Mouse (Mus musculus): ENCODE measurements around the gene Cyb5d2. TPM values are rescaled to one million over a fixed set of nuclear protein-coding genes. Genes with fewer than 3 reads are reported as not detected.

The Cyb5d2 gene
- polyA plus RNA-seq (2014; fragmentation: Nextera tagmentation; extraction: Ambion mirVana): 4.1 and 5.3 TPM in 2 replicates

GRCm38 (mm10) chr11:72795455-72796295 is at the start of gene Cyb5d2, which contains the start of gene Zzef1:
Gene Cyb5d2, minus strand, starts transcription at chr11:72796142.
Gene Zzef1, plus strand, starts transcription at chr11:72796226.
- WGBS: under 1% methylated on average over 69 of the region's 69 CpGs
- peak; percentile 96 for ATAC-seq (ENCODE audit: insufficient number of reproducible peaks, insufficient read depth, low FRiP score, low read depth)
- Histone ChIP-seq H3K9ac (replicated peaks; ENCODE audit: low read depth, low read length) (peak within 1 kb of the TSS; percentile 66), H3K9me3 (ENCODE audit: control insufficient read depth, low read depth, low read length) (no peaks in the 10 kb centered on the region), H3K4me2 (replicated peaks; ENCODE audit: low read depth, low read length) (peak within 1 kb of the TSS; percentile 78), H3K27me3 (ENCODE audit: control insufficient read depth, insufficient read depth, low read length) (no peaks in the 10 kb centered on the region), H3K4me1 (ENCODE audit: control insufficient read depth, insufficient read depth, low read length) (0 out of 2 replicates have a peak, but pooled peaks cover 3% of the 10 kb centered on the region), H3K4me3 (ENCODE audit: low read depth, low read length) (peak within 1 kb of the TSS; percentile 78), H3K27ac (ENCODE audit: low read length) (peak within 1 kb of the TSS; percentile 68), H3K36me3 (ENCODE audit: control insufficient read depth, insufficient read depth, low read length) (no peaks in the 10 kb centered on the region)

- no peak overlapping the region for H3K4me2 ChIP-seq (replicated peaks; ENCODE audit: low read depth, low read length)
- H3K9me3 ChIP-seq (ENCODE audit: control insufficient read depth, low read depth, low read length): no peaks in the 10 kb centered on the region
- H3K27me3 ChIP-seq (ENCODE audit: control insufficient read depth, insufficient read depth, low read length): no peaks in the 10 kb centered on the region
- peaks cover 28% of the 10 kb centered on the region; the same call in 1 of the 2 replicates for H3K36me3 ChIP-seq (ENCODE audit: control insufficient read depth, insufficient read depth, low read length)
- 93% methylated on average over 2 of the region's 2 CpGs for WGBS
- no peak overlapping the region for H3K9ac ChIP-seq (replicated peaks; ENCODE audit: low read depth, low read length)
- H3K27ac ChIP-seq (ENCODE audit: low read length): no peak overlapping the region
- ATAC-seq (ENCODE audit: insufficient number of reproducible peaks, insufficient read depth, low FRiP score, low read depth): no peak
- H3K4me3 ChIP-seq (ENCODE audit: low read depth, low read length): no peak overlapping the region
- no peaks in the 10 kb centered on the region for H3K4me1 ChIP-seq (ENCODE audit: control insufficient read depth, insufficient read depth, low read length)
Measured at GRCm38 (mm10) chr11:72845526-72845925, 49.6 kb upstream of the Cyb5d2 start.

- no peaks in the 10 kb centered on the region for H3K9me3 ChIP-seq (ENCODE audit: control insufficient read depth, low read depth, low read length)
- no peak overlapping the region for H3K27ac ChIP-seq (ENCODE audit: low read length)
- no peak overlapping the region for H3K4me3 ChIP-seq (ENCODE audit: low read depth, low read length)
- no peaks in the 10 kb centered on the region for H3K27me3 ChIP-seq (ENCODE audit: control insufficient read depth, insufficient read depth, low read length)
- H3K9ac ChIP-seq (replicated peaks; ENCODE audit: low read depth, low read length): no peak overlapping the region
- ATAC-seq (ENCODE audit: insufficient number of reproducible peaks, insufficient read depth, low FRiP score, low read depth): no peak
- H3K4me2 ChIP-seq (replicated peaks; ENCODE audit: low read depth, low read length): no peak overlapping the region
- peaks cover 22% of the 10 kb centered on the region; the same call in 1 of the 2 replicates for H3K36me3 ChIP-seq (ENCODE audit: control insufficient read depth, insufficient read depth, low read length)
- no peaks in the 10 kb centered on the region for H3K4me1 ChIP-seq (ENCODE audit: control insufficient read depth, insufficient read depth, low read length)
Measured at GRCm38 (mm10) chr11:72843576-72843975, 47.6 kb upstream of the Cyb5d2 start.

- H3K36me3 ChIP-seq (ENCODE audit: control insufficient read depth, insufficient read depth, low read length): peaks cover 19% of the 10 kb centered on the region; the same call in 1 of the 2 replicates
- 82% methylated on average over 3 of the region's 3 CpGs for WGBS
- H3K27me3 ChIP-seq (ENCODE audit: control insufficient read depth, insufficient read depth, low read length): no peaks in the 10 kb centered on the region
- no peak overlapping the region for H3K27ac ChIP-seq (ENCODE audit: low read length)
- H3K4me2 ChIP-seq (replicated peaks; ENCODE audit: low read depth, low read length): no peak overlapping the region
- no peak for ATAC-seq (ENCODE audit: insufficient number of reproducible peaks, insufficient read depth, low FRiP score, low read depth)
- H3K9me3 ChIP-seq (ENCODE audit: control insufficient read depth, low read depth, low read length): no peaks in the 10 kb centered on the region
- no peak overlapping the region for H3K9ac ChIP-seq (replicated peaks; ENCODE audit: low read depth, low read length)
- H3K4me3 ChIP-seq (ENCODE audit: low read depth, low read length): no peak overlapping the region
- H3K4me1 ChIP-seq (ENCODE audit: control insufficient read depth, insufficient read depth, low read length): no peaks in the 10 kb centered on the region
Measured at GRCm38 (mm10) chr11:72842731-72843130, 46.8 kb upstream of the Cyb5d2 start.

DNA sequence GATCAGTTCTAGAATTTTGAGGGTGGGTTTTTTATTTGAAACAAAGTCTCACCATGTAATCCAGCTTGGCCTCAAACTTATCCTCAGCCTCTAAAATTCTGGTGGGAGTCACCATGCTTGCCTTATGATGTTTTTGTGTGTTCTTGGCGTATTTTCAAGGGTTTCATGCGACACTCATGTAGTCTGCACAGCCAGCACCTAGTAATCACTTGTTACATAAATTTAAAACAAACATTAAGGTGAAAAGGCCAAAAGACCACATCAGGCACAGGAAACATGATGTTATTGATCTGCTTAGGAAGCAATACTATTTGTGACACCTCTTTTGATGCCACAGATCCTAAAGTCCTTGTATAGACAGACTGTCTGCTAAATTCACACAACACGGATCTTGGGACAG is 33.9 kb upstream of the Cyb5d2 start:
- Histone ChIP-seq H3K27ac (ENCODE audit: low read length) (no peak overlapping the region), H3K4me3 (ENCODE audit: low read depth, low read length) (no peak overlapping the region), H3K9ac (replicated peaks; ENCODE audit: low read depth, low read length) (no peak overlapping the region), H3K4me1 (ENCODE audit: control insufficient read depth, insufficient read depth, low read length) (no peaks in the 10 kb centered on the region), H3K9me3 (ENCODE audit: control insufficient read depth, low read depth, low read length) (no peaks in the 10 kb centered on the region), H3K4me2 (replicated peaks; ENCODE audit: low read depth, low read length) (no peak overlapping the region), H3K36me3 (ENCODE audit: control insufficient read depth, insufficient read depth, low read length) (peaks cover 22% of the 10 kb centered on the region; the same call in 1 of the 2 replicates), H3K27me3 (ENCODE audit: control insufficient read depth, insufficient read depth, low read length) (no peaks in the 10 kb centered on the region)
- no peak for ATAC-seq (ENCODE audit: insufficient number of reproducible peaks, insufficient read depth, low FRiP score, low read depth)
- 87% methylated on average over 3 of the region's 3 CpGs for WGBS

- Histone ChIP-seq H3K27ac (ENCODE audit: low read length) (no peak overlapping the region), H3K9me3 (ENCODE audit: control insufficient read depth, low read depth, low read length) (no peaks in the 10 kb centered on the region), H3K27me3 (ENCODE audit: control insufficient read depth, insufficient read depth, low read length) (no peaks in the 10 kb centered on the region), H3K4me1 (ENCODE audit: control insufficient read depth, insufficient read depth, low read length) (no peaks in the 10 kb centered on the region), H3K4me2 (replicated peaks; ENCODE audit: low read depth, low read length) (no peak overlapping the region), H3K4me3 (ENCODE audit: low read depth, low read length) (no peak overlapping the region), H3K36me3 (ENCODE audit: control insufficient read depth, insufficient read depth, low read length) (peaks cover 34% of the 10 kb centered on the region), H3K9ac (replicated peaks; ENCODE audit: low read depth, low read length) (no peak overlapping the region)
- 93% methylated on average over 7 of the region's 7 CpGs for WGBS
- no peak for ATAC-seq (ENCODE audit: insufficient number of reproducible peaks, insufficient read depth, low FRiP score, low read depth)
Measured at GRCm38 (mm10) chr11:72821041-72821440, 25.1 kb upstream of the Cyb5d2 start.

DNA sequence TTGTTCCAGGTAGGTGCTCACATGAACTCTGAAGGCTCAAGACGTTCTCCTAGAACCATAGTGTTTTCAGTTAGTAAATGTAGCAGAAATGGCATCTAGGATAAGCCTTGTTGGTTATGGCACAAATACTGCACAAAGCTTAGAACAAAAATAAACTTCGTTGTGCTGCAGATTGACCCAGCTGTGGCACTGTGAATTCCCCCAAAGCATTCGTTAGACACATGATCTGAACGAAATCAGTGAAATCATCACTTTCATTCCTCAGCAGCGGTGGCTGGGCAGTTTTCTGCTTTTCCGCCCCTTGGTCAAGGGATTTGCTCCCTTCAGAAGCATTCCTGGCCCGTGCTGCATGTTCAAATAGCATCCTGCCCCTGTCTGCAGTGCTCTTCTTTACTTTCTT is 22.1 kb upstream of the Cyb5d2 start:
- Histone ChIP-seq H3K4me2 (replicated peaks; ENCODE audit: low read depth, low read length) (no peak overlapping the region), H3K9me3 (ENCODE audit: control insufficient read depth, low read depth, low read length) (no peaks in the 10 kb centered on the region), H3K36me3 (ENCODE audit: control insufficient read depth, insufficient read depth, low read length) (peaks cover 26% of the 10 kb centered on the region), H3K4me3 (ENCODE audit: low read depth, low read length) (no peak overlapping the region), H3K27me3 (ENCODE audit: control insufficient read depth, insufficient read depth, low read length) (no peaks in the 10 kb centered on the region), H3K27ac (ENCODE audit: low read length) (no peak overlapping the region), H3K9ac (replicated peaks; ENCODE audit: low read depth, low read length) (no peak overlapping the region), H3K4me1 (ENCODE audit: control insufficient read depth, insufficient read depth, low read length) (no peaks in the 10 kb centered on the region)
- 86% methylated on average over 7 of the region's 7 CpGs for WGBS
- ATAC-seq (ENCODE audit: insufficient number of reproducible peaks, insufficient read depth, low FRiP score, low read depth): no peak

GRCm38 (mm10) chr11:72816859-72817258 is 20.9 kb upstream of the Cyb5d2 start:
- Histone ChIP-seq H3K4me1 (ENCODE audit: control insufficient read depth, insufficient read depth, low read length) (no peaks in the 10 kb centered on the region), H3K9ac (replicated peaks; ENCODE audit: low read depth, low read length) (no peak overlapping the region), H3K36me3 (ENCODE audit: control insufficient read depth, insufficient read depth, low read length) (peaks cover 20% of the 10 kb centered on the region), H3K27ac (ENCODE audit: low read length) (no peak overlapping the region), H3K4me3 (ENCODE audit: low read depth, low read length) (no peak overlapping the region), H3K9me3 (ENCODE audit: control insufficient read depth, low read depth, low read length) (no peaks in the 10 kb centered on the region), H3K27me3 (ENCODE audit: control insufficient read depth, insufficient read depth, low read length) (no peaks in the 10 kb centered on the region), H3K4me2 (replicated peaks; ENCODE audit: low read depth, low read length) (no peak overlapping the region)
- 68% methylated on average over 1 of the region's 1 CpGs for WGBS
- ATAC-seq (ENCODE audit: insufficient number of reproducible peaks, insufficient read depth, low FRiP score, low read depth): no peak

Data from stomach, embryonic 14.5 days (tissue).